Mouse (Mus musculus): ENCODE measurements around the gene Dars. TPM values are rescaled to one million over a fixed set of nuclear protein-coding genes. Genes with fewer than 3 reads are reported as not detected.

Dars gene
- total RNA-seq (2014; rRNA removed; ENCODE audit: low replicate concordance) = 42.6 and 60.7 TPM in 2 replicates
- 74.7 and 76.6 TPM in 2 replicates for polyA plus RNA-seq (2015; fragmentation: Nextera tagmentation; extraction: Ambion mirVana)

- H3K4me2 ChIP-seq (ENCODE audit: low read depth, low read length) = peak within 1 kb of the TSS; percentile 74
- peak; percentile 92 for ATAC-seq (ENCODE audit: insufficient read depth, low read depth)
- H3K4me3 ChIP-seq (ENCODE audit: low read depth, low read length) = peak within 1 kb of the TSS; percentile 75
- no peaks in the 10 kb centered on the region for H3K4me1 ChIP-seq (ENCODE audit: control insufficient read depth, insufficient read depth)
- H3K36me3 ChIP-seq (replicated peaks; ENCODE audit: control insufficient read depth, insufficient read depth, low read length) = peaks cover 13% of the 10 kb centered on the region
- DNase-seq (ENCODE audit: low spot score) = peak; percentile 83
- WGBS = under 1% methylated on average over 64 of the region's 68 CpGs
- H3K27me3 ChIP-seq (ENCODE audit: control insufficient read depth, insufficient read depth, low read length) = no peaks in the 10 kb centered on the region
- peak within 1 kb of the TSS; percentile 92 for H3K27ac ChIP-seq (ENCODE audit: low read depth)
- no peaks in the 10 kb centered on the region for H3K9me3 ChIP-seq (replicated peaks; ENCODE audit: control insufficient read depth, low read length)
- TF ChIP-seq CTCF (IDR thresholded peaks at IDR 0.05; ENCODE audit: low read depth) (no peak), EP300 (IDR thresholded peaks at IDR 0.05; ENCODE audit: low read depth) (peak; percentile 45; the same call in 1 of the 2 replicates)
- peak within 1 kb of the TSS; percentile 94 for H3K9ac ChIP-seq (replicated peaks; ENCODE audit: low read depth, low read length)
Measured at GRCm38 (mm10) chr1:128416584-128417532, at the start of gene Dars. Dars (minus strand) TSS chr1:128417368.

GRCm38 (mm10) chr1:128466828-128467227, 49.7 kb upstream of the Dars start:
- WGBS = 52% methylated on average over 1 of the region's 1 CpGs
- Histone ChIP-seq H3K4me2 (ENCODE audit: low read depth, low read length) (no peak overlapping the region), H3K36me3 (replicated peaks; ENCODE audit: control insufficient read depth, insufficient read depth, low read length) (no peaks in the 10 kb centered on the region), H3K4me3 (ENCODE audit: low read depth, low read length) (no peak overlapping the region), H3K9ac (replicated peaks; ENCODE audit: low read depth, low read length) (no peak overlapping the region), H3K4me1 (ENCODE audit: control insufficient read depth, insufficient read depth) (0 out of 2 replicates have a peak, but pooled peaks cover under 1% of the 10 kb centered on the region), H3K27ac (ENCODE audit: low read depth) (no peak overlapping the region), H3K27me3 (ENCODE audit: control insufficient read depth, insufficient read depth, low read length) (no peaks in the 10 kb centered on the region), H3K9me3 (replicated peaks; ENCODE audit: control insufficient read depth, low read length) (no peaks in the 10 kb centered on the region)
- ATAC-seq (ENCODE audit: insufficient read depth, low read depth) (no peak), DNase-seq (ENCODE audit: low spot score) (no peak)
- TF ChIP-seq EP300 (IDR thresholded peaks at IDR 0.05; ENCODE audit: low read depth) (no peak), CTCF (IDR thresholded peaks at IDR 0.05; ENCODE audit: low read depth) (no peak)

- WGBS = 75% methylated on average over 5 of the region's 5 CpGs
- no peak for ATAC-seq (ENCODE audit: insufficient read depth, low read depth)
Measured at GRCm38 (mm10) chr1:128463478-128463877, 46.3 kb upstream of the Dars start.

GRCm38 (mm10) chr1:128462389-128462788, 45.2 kb upstream of the Dars start:
- Histone ChIP-seq H3K4me1 (ENCODE audit: control insufficient read depth, insufficient read depth) (no peaks in the 10 kb centered on the region), H3K4me2 (ENCODE audit: low read depth, low read length) (no peak overlapping the region), H3K27me3 (ENCODE audit: control insufficient read depth, insufficient read depth, low read length) (no peaks in the 10 kb centered on the region), H3K9me3 (replicated peaks; ENCODE audit: control insufficient read depth, low read length) (no peaks in the 10 kb centered on the region), H3K9ac (replicated peaks; ENCODE audit: low read depth, low read length) (no peak overlapping the region), H3K36me3 (replicated peaks; ENCODE audit: control insufficient read depth, insufficient read depth, low read length) (no peaks in the 10 kb centered on the region), H3K4me3 (ENCODE audit: low read depth, low read length) (no peak overlapping the region), H3K27ac (ENCODE audit: low read depth) (no peak overlapping the region)
- TF ChIP-seq CTCF (IDR thresholded peaks at IDR 0.05; ENCODE audit: low read depth) (no peak), EP300 (IDR thresholded peaks at IDR 0.05; ENCODE audit: low read depth) (no peak)
- ATAC-seq (ENCODE audit: insufficient read depth, low read depth) (no peak), DNase-seq (ENCODE audit: low spot score) (no peak)
- 68% methylated on average over 3 of the region's 3 CpGs for WGBS

More at GRCm38 (mm10) chr1:128463478-128463877, 46.3 kb upstream of the Dars start:
- H3K36me3 ChIP-seq (replicated peaks; ENCODE audit: control insufficient read depth, insufficient read depth, low read length) = no peaks in the 10 kb centered on the region
- no peaks in the 10 kb centered on the region for H3K9me3 ChIP-seq (replicated peaks; ENCODE audit: control insufficient read depth, low read length)
- DNase-seq (ENCODE audit: low spot score) = no peak
- H3K4me3 ChIP-seq (ENCODE audit: low read depth, low read length) = no peak overlapping the region
- H3K27me3 ChIP-seq (ENCODE audit: control insufficient read depth, insufficient read depth, low read length) = no peaks in the 10 kb centered on the region
- no peak overlapping the region for H3K9ac ChIP-seq (replicated peaks; ENCODE audit: low read depth, low read length)
- no peak overlapping the region for H3K4me2 ChIP-seq (ENCODE audit: low read depth, low read length)
- H3K4me1 ChIP-seq (ENCODE audit: control insufficient read depth, insufficient read depth) = no peaks in the 10 kb centered on the region
- no peak for TF ChIP-seq EP300 (IDR thresholded peaks at IDR 0.05; ENCODE audit: low read depth)
- no peak for TF ChIP-seq CTCF (IDR thresholded peaks at IDR 0.05; ENCODE audit: low read depth)
- no peak overlapping the region for H3K27ac ChIP-seq (ENCODE audit: low read depth)

GRCm38 (mm10) chr1:128460780-128461179, 43.6 kb upstream of the Dars start:
- TF ChIP-seq EP300 (IDR thresholded peaks at IDR 0.05; ENCODE audit: low read depth) (no peak), CTCF (IDR thresholded peaks at IDR 0.05; ENCODE audit: low read depth) (no peak)
- Histone ChIP-seq H3K4me2 (ENCODE audit: low read depth, low read length) (no peak overlapping the region), H3K9ac (replicated peaks; ENCODE audit: low read depth, low read length) (no peak overlapping the region), H3K4me1 (ENCODE audit: control insufficient read depth, insufficient read depth) (no peaks in the 10 kb centered on the region), H3K4me3 (ENCODE audit: low read depth, low read length) (no peak overlapping the region), H3K36me3 (replicated peaks; ENCODE audit: control insufficient read depth, insufficient read depth, low read length) (no peaks in the 10 kb centered on the region), H3K27ac (ENCODE audit: low read depth) (no peak overlapping the region), H3K9me3 (replicated peaks; ENCODE audit: control insufficient read depth, low read length) (no peaks in the 10 kb centered on the region), H3K27me3 (ENCODE audit: control insufficient read depth, insufficient read depth, low read length) (no peaks in the 10 kb centered on the region)
- ATAC-seq (ENCODE audit: insufficient read depth, low read depth) = no peak
- DNase-seq (ENCODE audit: low spot score) = no peak
- WGBS = 85% methylated on average over 6 of the region's 6 CpGs
